Mouse (Mus musculus) neural tube, embryonic 13.5 days (tissue): ENCODE data around the gene Kri1. TPM values are rescaled to one million over a fixed set of nuclear protein-coding genes. Genes with fewer than 3 reads are reported as not detected.

Experiments
- ATAC-seq: fragments of 200-750 bp; cut with Nextera tagmentation; 2 replicates; pipeline ENCODE4 v1.8.0; 2017; ENCODE audit warnings: low read depth, mild to moderate bottlenecking, moderate TSS enrichment, moderate library complexity
- H3K27ac ChIP-seq: fragments of 300-500 bp; sonication (generic); replicated peaks from 2 replicates; pipeline ENCODE4 v1.5.1; 2015; ENCODE audit warnings: moderate library complexity, mild to moderate bottlenecking, inconsistent platforms
- H3K27me3 ChIP-seq: fragments of 300-500 bp; sonication (generic); 2 replicates; pipeline ENCODE4 v1.6.1; 2015; ENCODE audit warnings: mild to moderate bottlenecking, inconsistent platforms
- H3K36me3 ChIP-seq: fragments of 300-500 bp; sonication (generic); 2 replicates; pipeline ENCODE4 v1.6.1; 2015; ENCODE audit warnings: mild to moderate bottlenecking, inconsistent platforms
- H3K4me1 ChIP-seq: fragments of 300-500 bp; sonication (generic); replicated peaks from 2 replicates; pipeline ENCODE4 v1.6.1; 2015; ENCODE audit warnings: inconsistent platforms
- H3K4me2 ChIP-seq: fragments of 300-500 bp; sonication (generic); 2 replicates; pipeline ENCODE4 v1.6.1; 2015; ENCODE audit warnings: inconsistent platforms, mild to moderate bottlenecking, moderate library complexity
- H3K4me3 ChIP-seq: fragments of 300-500 bp; sonication (generic); 2 replicates; pipeline ENCODE4 v1.5.1; 2015; ENCODE audit warnings: mild to moderate bottlenecking, inconsistent platforms
- H3K9ac ChIP-seq: fragments of 300-500 bp; sonication (generic); 2 replicates; pipeline ENCODE4 v1.6.1; 2015; ENCODE audit warnings: moderate library complexity, mild to moderate bottlenecking, inconsistent platforms
- H3K9me3 ChIP-seq: fragments of 300-500 bp; sonication (generic); 2 replicates; pipeline ENCODE4 v1.6.1; 2016; ENCODE audit warnings: inconsistent platforms
- WGBS: fragments of 180-500 bp; shearing (Covaris S2); methylation state at CpG from one replicate; pipeline ENCODE4 v1.1.7; 2015; 5-methylcytosine and 5-hydroxymethylcytosine counted together
- polyA plus RNA-seq: library from polyadenylated mRNA; unstranded; fragments of >200 nt; fragmentation: Nextera tagmentation; extraction: Ambion mirVana; gene quantifications from 2 replicates; pipeline ENCODE4 v1.2.1, GENCODE M21; 2015

Kri1 gene
- polyA plus RNA-seq, 1 experiment from 2014 or later: 15.1 TPM

DNA sequence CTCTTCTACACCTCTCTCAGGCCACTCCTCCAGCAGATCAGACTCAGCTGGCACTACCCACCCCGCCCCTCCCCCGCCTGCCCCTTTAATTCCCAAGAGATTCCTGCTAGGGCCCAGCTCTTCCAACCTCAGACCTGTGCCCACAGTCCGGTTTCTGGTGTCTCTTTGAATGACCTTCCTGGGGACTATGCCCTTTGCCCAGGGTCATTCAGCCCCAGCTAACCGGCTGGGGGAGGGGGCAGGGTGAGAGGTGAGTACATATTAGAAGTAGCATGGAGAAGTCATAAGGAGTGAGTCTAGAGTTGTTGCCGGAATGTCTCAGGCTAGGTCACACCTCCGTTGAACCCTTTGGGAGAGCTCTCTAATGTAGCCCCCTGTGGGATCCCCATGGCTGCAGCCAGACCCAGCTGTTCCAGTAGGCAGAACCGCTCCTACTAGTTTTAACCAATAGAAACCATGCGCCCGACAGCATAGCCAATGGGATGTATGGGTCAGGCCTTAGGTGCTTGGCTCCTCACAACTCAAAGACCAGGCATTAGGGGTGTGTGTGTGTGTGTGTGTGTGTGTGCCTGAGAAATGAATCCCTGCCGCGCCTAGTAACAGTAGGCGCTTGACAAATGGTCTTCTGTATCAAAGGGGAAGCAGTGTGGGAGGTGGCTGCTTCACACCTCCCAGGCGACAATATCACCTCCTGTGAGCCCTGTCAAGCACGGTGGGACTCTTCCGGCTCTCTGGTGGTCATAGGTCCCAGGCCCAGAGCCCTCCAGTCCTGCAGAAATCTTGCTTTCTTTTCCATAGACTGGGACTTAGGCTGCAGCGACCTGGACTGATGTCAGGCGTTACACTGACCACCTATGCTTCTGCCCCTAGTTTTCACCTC lies 37.9 kb downstream of the Kri1 start:
- 33% methylated on average over 17 of the region's 17 CpGs for WGBS
- no peak overlapping the region for H3K4me3 ChIP-seq
- H3K9ac ChIP-seq: no peak overlapping the region
- no peak overlapping the region for H3K4me2 ChIP-seq
- H3K9me3 ChIP-seq: no peaks in the 10 kb centered on the region
- H3K4me1 ChIP-seq: peaks cover 14% of the 10 kb centered on the region
- peaks cover 83% of the 10 kb centered on the region for H3K27me3 ChIP-seq
- H3K27ac ChIP-seq: no peak overlapping the region
- no peaks in the 10 kb centered on the region for H3K36me3 ChIP-seq
- ATAC-seq: no peak

DNA sequence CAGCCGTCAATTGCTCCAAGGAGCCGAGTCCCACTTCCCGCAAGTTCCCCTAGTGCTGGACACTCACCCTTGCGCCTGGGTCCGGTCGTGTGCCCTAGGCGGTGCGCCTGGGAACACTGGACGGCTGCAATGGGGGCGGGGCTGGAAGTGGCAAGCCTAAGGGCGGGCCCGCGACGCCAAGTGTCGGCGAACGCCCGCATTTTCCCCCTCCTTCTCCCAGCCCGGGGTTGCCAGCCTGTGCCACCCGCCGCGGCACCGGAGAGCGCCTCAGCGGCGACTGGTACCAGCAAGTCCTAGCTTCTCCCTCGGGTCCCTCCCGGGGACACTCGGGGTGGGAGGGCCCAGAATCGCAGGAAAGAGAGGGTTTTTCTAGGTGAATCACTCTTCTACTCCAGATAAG lies 39.4 kb downstream of the Kri1 start, which contains the start of gene S1pr5:
Gene S1pr5 (minus strand): TSS at position 118 of the 400 bp plus-strand sequence.
- Histone ChIP-seq H3K27me3 (peaks cover 98% of the 10 kb centered on the region), H3K4me2 (peak within 1 kb of the TSS; percentile 30), H3K4me3 (peak within 1 kb of the TSS; percentile 21), H3K9me3 (no peaks in the 10 kb centered on the region), H3K36me3 (no peaks in the 10 kb centered on the region), H3K9ac (no peak within 1 kb of the TSS), H3K4me1 (peaks cover 27% of the 10 kb centered on the region), H3K27ac (no peak within 1 kb of the TSS)
- 1% methylated on average over 28 of the region's 30 CpGs for WGBS
- ATAC-seq: no peak

DNA sequence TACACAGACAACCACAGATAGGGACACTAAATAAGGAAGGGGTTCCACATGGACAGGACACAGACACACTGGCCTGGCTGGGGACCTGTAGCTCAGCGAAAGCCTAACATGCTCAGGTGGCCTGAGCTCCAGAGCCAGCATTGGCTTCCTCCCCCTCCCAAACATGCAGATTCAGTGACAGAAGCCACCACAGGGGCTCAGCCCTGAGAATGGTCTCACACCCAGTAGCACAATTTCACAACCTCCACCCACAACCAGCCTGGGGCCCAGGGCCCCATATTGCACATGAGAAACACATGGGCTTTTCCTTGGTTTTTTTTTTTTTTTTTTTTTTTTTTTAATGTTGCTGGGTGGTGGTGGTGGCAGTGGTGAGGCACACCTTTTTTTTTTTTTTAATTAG lies 41.4 kb downstream of the Kri1 start:
- no peak overlapping the region for H3K27ac ChIP-seq
- no peak overlapping the region for H3K4me2 ChIP-seq
- H3K36me3 ChIP-seq: no peaks in the 10 kb centered on the region
- no peaks in the 10 kb centered on the region for H3K9me3 ChIP-seq
- 65% methylated on average over 1 of the region's 1 CpGs for WGBS
- H3K4me1 ChIP-seq: peaks cover 33% of the 10 kb centered on the region
- no peak for ATAC-seq
- H3K27me3 ChIP-seq: peaks cover 98% of the 10 kb centered on the region
- no peak overlapping the region for H3K9ac ChIP-seq
- no peak overlapping the region for H3K4me3 ChIP-seq

DNA sequence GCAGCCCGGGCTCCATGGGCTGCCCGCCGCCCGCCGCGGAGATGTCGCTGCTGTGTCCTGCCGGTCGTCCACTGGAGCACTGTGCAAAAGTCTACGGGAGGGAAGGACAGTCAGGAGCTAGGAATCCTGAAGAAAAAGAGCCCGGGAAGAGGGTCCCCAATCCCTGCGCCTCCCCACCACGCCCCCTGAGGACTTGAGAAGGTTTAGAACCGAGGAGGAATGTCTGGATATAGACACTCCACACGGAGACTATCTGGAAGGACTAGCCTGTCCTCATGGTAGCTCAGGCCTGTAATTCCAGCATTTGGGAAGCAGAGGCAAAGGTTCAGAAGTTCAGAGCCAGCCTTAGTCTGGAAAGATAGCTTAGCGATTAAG lies 42.7 kb downstream of the Kri1 start:
- no peaks in the 10 kb centered on the region for H3K9me3 ChIP-seq
- 2% methylated on average over 16 of the region's 16 CpGs for WGBS
- peak overlapping the region; percentile 80 for H3K4me2 ChIP-seq
- no peaks in the 10 kb centered on the region for H3K36me3 ChIP-seq
- H3K9ac ChIP-seq: peak overlapping the region; percentile 69
- H3K27me3 ChIP-seq: peaks cover 86% of the 10 kb centered on the region
- ATAC-seq: no peak
- H3K27ac ChIP-seq: peak overlapping the region; percentile 68; the same call in 1 of the 2 replicates
- H3K4me3 ChIP-seq: peak overlapping the region; percentile 48
- peaks cover 33% of the 10 kb centered on the region for H3K4me1 ChIP-seq

DNA sequence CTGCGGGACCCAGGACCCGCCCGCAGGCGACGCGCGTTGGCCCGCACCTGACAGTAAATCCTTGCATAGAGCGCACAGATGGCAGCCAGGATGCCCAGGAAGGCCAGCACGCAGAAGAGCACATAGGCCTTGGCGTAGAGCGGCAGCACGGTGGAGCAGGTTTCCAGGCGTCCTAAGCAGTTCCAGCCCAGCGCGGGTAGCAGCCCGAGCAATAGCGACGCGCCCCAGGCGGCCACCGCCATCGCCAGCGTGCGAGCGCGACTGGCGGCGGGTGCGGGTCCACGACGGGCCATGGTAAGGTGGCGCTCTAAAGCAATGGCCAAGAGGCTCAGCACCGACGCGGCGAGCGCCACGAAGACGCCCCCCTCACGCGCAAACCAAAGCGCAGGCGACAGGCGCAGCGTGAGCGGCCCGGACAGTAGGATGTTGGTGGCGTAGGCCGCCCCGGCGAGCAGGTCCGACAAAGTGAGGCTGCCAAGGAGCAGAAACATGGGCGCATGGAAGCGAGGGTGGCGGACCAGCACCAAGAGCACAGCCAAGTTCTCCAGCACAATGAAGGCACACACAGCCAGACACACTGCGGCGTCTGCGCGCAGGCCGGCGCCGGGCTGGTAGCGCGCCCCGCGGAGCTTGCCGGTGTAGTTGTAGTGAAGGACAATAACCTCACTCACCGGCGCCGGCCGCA lies 43.2 kb downstream of the Kri1 start:
- H3K9me3 ChIP-seq: no peaks in the 10 kb centered on the region
- H3K27me3 ChIP-seq: peaks cover 80% of the 10 kb centered on the region
- under 1% methylated on average over 72 of the region's 72 CpGs for WGBS
- H3K4me3 ChIP-seq: peak overlapping the region; percentile 48
- peak overlapping the region; percentile 69 for H3K9ac ChIP-seq
- peaks cover 35% of the 10 kb centered on the region for H3K4me1 ChIP-seq
- ATAC-seq: peak; percentile 70; the same call in 1 of the 2 replicates
- no peaks in the 10 kb centered on the region for H3K36me3 ChIP-seq
- peak overlapping the region; percentile 68 for H3K27ac ChIP-seq
- peak overlapping the region; percentile 80 for H3K4me2 ChIP-seq

DNA sequence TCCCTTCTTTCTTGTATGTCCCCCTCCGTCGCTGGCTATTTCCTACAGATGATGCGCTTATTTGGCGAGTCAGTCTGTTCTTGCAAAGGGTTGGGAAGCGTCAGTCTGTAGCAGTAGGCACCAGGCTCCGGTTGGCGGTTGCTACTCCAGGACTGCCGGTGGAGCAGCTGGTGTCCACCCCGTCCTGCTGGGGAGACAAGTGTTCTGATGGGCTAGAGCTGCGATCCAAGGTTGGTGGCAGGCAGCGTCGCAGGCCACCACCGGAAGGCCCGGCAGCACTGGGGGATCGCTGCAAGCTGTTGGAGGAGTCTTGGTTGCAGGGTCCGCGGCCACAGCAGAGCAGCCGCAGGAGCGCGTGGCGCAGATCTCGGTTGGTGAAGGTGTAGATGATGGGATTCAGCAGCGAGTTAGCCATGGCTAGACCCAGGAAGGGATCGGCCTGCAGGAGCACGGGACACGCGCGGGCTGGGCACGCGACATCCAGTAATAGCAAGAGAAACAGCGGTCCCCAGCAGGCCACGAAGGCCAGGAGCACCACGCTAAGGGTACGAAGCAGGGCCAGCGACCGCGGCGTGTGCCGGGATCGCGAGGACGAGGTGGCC lies 43.8 kb downstream of the Kri1 start:
- ATAC-seq: no peak
- no peaks in the 10 kb centered on the region for H3K9me3 ChIP-seq
- H3K27me3 ChIP-seq: peaks cover 74% of the 10 kb centered on the region
- H3K4me3 ChIP-seq: peak overlapping the region; percentile 48
- no peaks in the 10 kb centered on the region for H3K36me3 ChIP-seq
- 5% methylated on average over 42 of the region's 42 CpGs for WGBS
- H3K4me1 ChIP-seq: peaks cover 40% of the 10 kb centered on the region
- H3K27ac ChIP-seq: peak overlapping the region; percentile 68
- H3K4me2 ChIP-seq: peak overlapping the region; percentile 80
- H3K9ac ChIP-seq: peak overlapping the region; percentile 69

DNA sequence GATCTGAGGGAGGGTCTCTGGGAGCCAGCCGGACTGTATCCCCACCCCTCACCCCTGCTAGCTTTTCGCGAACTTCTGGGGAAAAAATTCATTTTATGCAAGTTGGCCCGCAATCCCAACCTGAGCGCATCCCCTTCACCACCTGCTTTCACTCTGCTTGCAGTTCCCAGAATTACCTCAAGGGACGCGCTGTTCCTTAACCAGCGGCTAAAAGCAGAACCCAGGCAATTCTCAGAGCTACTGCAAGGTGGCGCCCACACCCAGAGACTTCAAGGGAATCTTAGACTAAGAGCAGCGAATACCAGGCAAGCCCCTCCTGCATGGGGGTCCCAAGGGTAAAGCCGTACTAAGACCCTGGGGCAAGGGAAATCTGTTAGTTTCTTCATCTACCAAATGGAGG lies 46.4 kb downstream of the Kri1 start:
- Histone ChIP-seq H3K9me3 (no peaks in the 10 kb centered on the region), H3K36me3 (0 out of 2 replicates have a peak, but pooled peaks cover 7% of the 10 kb centered on the region), H3K4me2 (no peak overlapping the region), H3K27ac (no peak overlapping the region), H3K4me1 (peaks cover 49% of the 10 kb centered on the region), H3K4me3 (no peak overlapping the region), H3K27me3 (peaks cover 49% of the 10 kb centered on the region), H3K9ac (no peak overlapping the region)
- WGBS: 4% methylated on average over 11 of the region's 11 CpGs
- no peak for ATAC-seq

DNA sequence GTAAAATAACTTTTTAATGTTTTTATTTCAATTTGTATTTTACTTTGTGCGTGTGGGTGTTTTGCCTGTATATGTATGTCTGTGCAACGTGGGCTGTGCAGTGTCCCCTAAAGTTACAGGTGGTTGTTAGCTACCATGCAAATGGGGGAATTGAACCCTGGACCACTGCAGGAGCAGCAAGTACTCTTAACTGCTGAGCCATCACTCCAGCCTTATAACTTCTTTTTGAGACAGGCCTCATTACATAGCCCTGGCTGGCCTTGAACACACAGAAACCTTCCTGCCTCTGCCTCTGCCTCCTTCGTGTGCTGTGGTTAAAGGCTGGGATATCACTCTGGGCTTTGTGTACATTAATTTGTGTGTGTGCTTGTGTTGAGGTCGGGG lies 48.3 kb downstream of the Kri1 start:
- Histone ChIP-seq H3K4me3 (peak overlapping the region; percentile 73), H3K4me2 (peak overlapping the region; percentile 75), H3K4me1 (peaks cover 47% of the 10 kb centered on the region), H3K27me3 (peaks cover 30% of the 10 kb centered on the region), H3K27ac (peak overlapping the region; percentile 94; the same call in 1 of the 2 replicates), H3K9ac (peak overlapping the region; percentile 95), H3K36me3 (peaks cover 21% of the 10 kb centered on the region), H3K9me3 (no peaks in the 10 kb centered on the region)
- no peak for ATAC-seq
- WGBS: 38% methylated on average over 4 of the region's 4 CpGs

DNA sequence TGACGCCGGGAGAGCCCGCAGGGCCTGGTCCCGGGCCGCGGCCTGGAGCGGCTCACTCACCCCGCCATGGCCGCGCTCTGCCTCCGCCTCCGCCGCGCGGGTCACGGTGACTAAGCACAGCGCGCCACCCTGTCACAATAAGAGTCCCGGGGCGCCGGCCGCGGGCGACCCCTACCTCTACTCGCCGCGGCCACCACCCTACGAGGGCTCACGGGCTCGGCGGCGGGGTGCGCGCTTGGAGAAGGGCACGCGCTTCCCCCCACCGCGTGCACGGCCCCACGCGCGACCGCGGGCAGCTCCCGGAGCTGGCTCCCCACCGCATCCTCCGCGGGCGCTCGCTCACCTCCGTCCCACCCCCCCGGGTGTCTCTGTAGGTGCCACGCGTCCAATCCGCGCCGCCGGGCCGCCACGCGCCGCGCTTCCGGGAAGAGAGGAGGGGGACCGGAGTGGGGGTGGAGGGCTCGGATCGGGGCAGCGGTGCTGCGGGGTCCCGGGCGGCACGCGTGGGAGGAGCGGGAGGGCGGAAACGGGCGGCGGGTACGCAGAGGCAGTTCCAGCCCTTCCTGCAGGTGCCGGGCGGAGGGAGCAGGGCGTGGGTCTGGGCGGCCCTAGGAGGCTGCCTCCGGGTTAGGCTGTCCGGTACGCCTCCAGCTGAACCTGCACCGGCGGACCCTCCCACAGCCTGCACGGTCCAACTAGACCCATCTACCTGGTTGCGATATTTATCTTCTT lies 48.9 kb downstream of the Kri1 start, which contains the start of gene Keap1:
Gene Keap1 (minus strand): TSS at position 629 of the 732 bp plus-strand sequence.
- ATAC-seq: peak; percentile 88
- peak within 1 kb of the TSS; percentile 73 for H3K4me3 ChIP-seq
- H3K4me1 ChIP-seq: peaks cover 42% of the 10 kb centered on the region
- H3K27ac ChIP-seq: peak within 1 kb of the TSS; percentile 94
- H3K9me3 ChIP-seq: no peaks in the 10 kb centered on the region
- H3K4me2 ChIP-seq: peak within 1 kb of the TSS; percentile 75
- peaks cover 24% of the 10 kb centered on the region for H3K27me3 ChIP-seq
- peaks cover 27% of the 10 kb centered on the region for H3K36me3 ChIP-seq
- peak within 1 kb of the TSS; percentile 95 for H3K9ac ChIP-seq
- under 1% methylated on average over 90 of the region's 90 CpGs for WGBS

DNA sequence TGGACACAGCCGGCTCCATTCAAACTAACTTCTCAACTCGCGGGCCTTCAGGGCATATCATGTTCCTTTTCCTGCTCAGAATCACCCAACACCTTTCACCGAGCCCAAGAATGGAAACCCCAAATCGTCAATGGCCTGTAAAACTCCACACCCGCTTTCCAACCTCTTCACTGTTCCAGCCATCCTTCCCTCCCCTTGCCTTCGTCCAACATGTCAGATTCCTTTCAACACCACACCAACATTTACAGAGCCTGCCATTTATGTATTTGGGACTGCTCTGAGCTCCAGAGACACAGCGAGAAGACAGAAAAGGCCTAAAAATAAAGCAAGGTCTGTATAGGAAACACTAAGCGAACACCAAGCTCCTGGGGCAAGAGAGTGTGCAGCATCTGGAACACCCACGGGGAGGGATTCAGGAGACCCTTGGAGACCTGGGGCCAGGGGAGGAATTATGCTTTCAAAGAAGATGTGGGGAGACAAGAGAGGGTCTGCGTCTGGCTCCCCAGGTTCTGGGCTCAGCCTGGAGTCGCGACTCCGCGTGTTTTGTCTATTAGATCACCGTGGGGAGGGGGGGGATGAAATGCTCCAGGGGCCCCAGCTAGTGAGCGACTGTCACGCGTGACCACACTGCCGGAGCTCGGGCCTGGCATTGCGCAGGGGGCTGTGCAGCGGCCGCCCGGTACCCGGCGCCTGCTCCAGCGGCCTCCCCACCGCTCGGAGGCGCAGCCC lies 49.6 kb downstream of the Kri1 start:
- peak; percentile 16 for ATAC-seq
- peaks cover 38% of the 10 kb centered on the region for H3K4me1 ChIP-seq
- WGBS: 2% methylated on average over 31 of the region's 31 CpGs
- peak overlapping the region; percentile 75 for H3K4me2 ChIP-seq
- peaks cover 34% of the 10 kb centered on the region for H3K36me3 ChIP-seq
- peak overlapping the region; percentile 73 for H3K4me3 ChIP-seq
- peaks cover 17% of the 10 kb centered on the region for H3K27me3 ChIP-seq
- peak overlapping the region; percentile 95 for H3K9ac ChIP-seq
- H3K9me3 ChIP-seq: no peaks in the 10 kb centered on the region
- peak overlapping the region; percentile 94 for H3K27ac ChIP-seq
